12 mouse cellular contexts compared by ENCODE assay signal in the genomic region with DNA sequence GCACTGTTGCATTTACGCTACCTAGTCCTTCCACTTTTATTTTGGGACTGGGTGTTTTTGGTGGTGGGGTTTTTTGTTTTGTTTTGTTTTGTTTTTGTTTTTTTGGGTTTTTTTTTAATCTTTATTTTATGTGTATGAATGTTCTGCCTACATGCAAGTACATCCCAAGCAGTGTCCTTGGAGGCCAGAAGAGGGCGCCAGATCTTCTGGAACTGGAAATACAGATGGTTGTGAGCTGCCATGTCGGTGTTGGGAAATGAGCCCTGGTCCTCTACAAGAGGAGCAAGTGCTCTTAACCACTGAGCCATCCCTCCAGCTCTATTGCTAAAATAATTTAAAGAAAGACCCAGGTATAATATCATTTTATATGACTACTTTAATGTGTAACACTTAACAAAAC. TPM values are rescaled to one million over a fixed set of nuclear protein-coding genes. Genes with fewer than 3 reads are reported as not detected.
DNase-seq lines count a peak whose midpoint lies in the region; ATAC-seq and TF ChIP-seq lines count a peak whose summit lies in the region.
"Had no signal": no experiment of that assay in that cellular context is flagged by ENCODE, and none has a peak within 500 bp of the region (broad histone marks: within the 10 kb centered on the region; RNA-seq: fewer than 3 reads in every experiment).

No protein-coding gene starts in this region.

- peak; percentile 45 for DNase-seq in adrenal gland, postnatal 14 days
- DNase-seq in adrenal gland, adult 18-20 months (ENCODE audit: low spot score in 2 of 2): no peak
- no peak for DNase-seq in left cerebral cortex, adult 2 months (ENCODE audit: extremely low spot score in 1 of 2, low spot score in 2 of 2)
- no peak for DNase-seq in left cerebral cortex, adult 8-10 months (ENCODE audit: low spot score in 2 of 2)
- DNase-seq in ES-E14 (ENCODE audit: low read depth, low spot score): peak; percentile 63
- peak; percentile 23 for DNase-seq in liver, embryonic 13.5 days
- no peak for DNase-seq in left cerebral cortex, postnatal 10 days (ENCODE audit: extremely low spot score in 1 of 2, low spot score in 2 of 2)
- DNase-seq in natural killer cell, adult 2 months (ENCODE audit: low spot score in 2 of 2): no peak
- DNase-seq: cerebellum, adult 11-12 months; kidney, postnatal 10 days had no signal

- peaks cover 13% of the 10 kb centered on the region; the same call in 1 of the 2 replicates for H3K27me3 ChIP-seq in liver, embryonic 13.5 days
- H3K27me3 ChIP-seq: limb, embryonic 15.5 days had no signal

- intact Hi-C loops in left cerebral cortex, adult 2 months (cut with DNase I): no loop called here
- intact Hi-C loops in left cerebral cortex, postnatal 10 days (cut with DNase I): no loop called here

- in situ Hi-C loops in ES-E14 (cut with MboI; ENCODE audit: low sequenced_read_pairs in 2 of 2, unreplicated experiment in 2 of 2): no loop called here

- H3K36me3 ChIP-seq in ES-E14 (ENCODE audit: control insufficient read depth, insufficient read depth, low read length, poor library complexity, severe bottlenecking): no peaks in the 10 kb centered on the region
- H3K36me3 ChIP-seq in liver, embryonic 13.5 days: no peaks in the 10 kb centered on the region
- H3K36me3 ChIP-seq: heart, embryonic 15.5 days; limb, embryonic 15.5 days had no signal

- peak; percentile 49 for TF ChIP-seq CTCF in left cerebral cortex, adult 2 months (IDR thresholded peaks at IDR 0.05)

- WGBS in liver, embryonic 13.5 days (ENCODE audit: insufficient replicate concordance): 38% methylated on average over 3 of the region's 3 CpGs

- H3K9me3 ChIP-seq in ES-E14 (ENCODE audit: control insufficient read depth, insufficient read depth, low read depth, low read length): no peaks in the 10 kb centered on the region
- no peaks in the 10 kb centered on the region for H3K9me3 ChIP-seq in liver, embryonic 13.5 days (replicated peaks)
- H3K9me3 ChIP-seq: heart, embryonic 15.5 days; limb, embryonic 15.5 days had no signal

- no peak for ATAC-seq in liver, embryonic 13.5 days (ENCODE audit: low read depth)

- no peaks in the 10 kb centered on the region for H3K4me1 ChIP-seq in ES-E14 (ENCODE audit: control insufficient read depth in 2 of 2, insufficient read depth in 2 of 2, low read length in 2 of 2, poor library complexity in 1 of 2)
- H3K4me1 ChIP-seq in liver, embryonic 13.5 days (replicated peaks): no peaks in the 10 kb centered on the region

- no peak overlapping the region for H3K4me3 ChIP-seq in left cerebral cortex, adult 2 months
- H3K4me3 ChIP-seq in ES-E14 (ENCODE audit: insufficient read depth in 1 of 2, low read depth in 1 of 2, low read length in 2 of 2, poor library complexity in 1 of 2, severe bottlenecking in 1 of 2): no peak overlapping the region
- H3K4me3 ChIP-seq in liver, embryonic 13.5 days (replicated peaks): no peak overlapping the region
- H3K4me3 ChIP-seq: heart, embryonic 15.5 days; limb, embryonic 15.5 days had no signal

- no peak overlapping the region for H3K4me2 ChIP-seq in liver, embryonic 13.5 days
- H3K4me2 ChIP-seq: heart, embryonic 15.5 days; limb, embryonic 15.5 days had no signal

- H3K9ac ChIP-seq in ES-E14 (ENCODE audit: insufficient read depth, low read depth, low read length, poor library complexity, severe bottlenecking): no peak overlapping the region
- no peak overlapping the region for H3K9ac ChIP-seq in liver, embryonic 13.5 days
- H3K9ac ChIP-seq: heart, embryonic 15.5 days; limb, embryonic 15.5 days had no signal

- H3K27ac ChIP-seq in left cerebral cortex, adult 2 months: no peak overlapping the region
- H3K27ac ChIP-seq in ES-E14 (ENCODE audit: insufficient read depth, low read depth, low read length, poor library complexity, severe bottlenecking): no peak overlapping the region
- H3K27ac ChIP-seq in liver, embryonic 13.5 days: no peak overlapping the region
- H3K27ac ChIP-seq: heart, embryonic 15.5 days; limb, embryonic 15.5 days had no signal

TF ChIP-seq in ES-E14, 5 proteins besides CTCF, POLR2A, EP300 and RAD21:
- TF ChIP-seq CHD2 (IDR thresholded peaks at IDR 0.05; ENCODE audit: low read depth, low read length) (no peak), MAFK (IDR thresholded peaks at IDR 0.05; ENCODE audit: insufficient read depth, low read depth, low read length) (no peak), HCFC1 (IDR thresholded peaks at IDR 0.05; ENCODE audit: borderline replicate concordance, insufficient read depth, low read length) (no peak), ZNF384 (IDR thresholded peaks at IDR 0.05; ENCODE audit: low read depth, low read length) (no peak), ZC3H11A (IDR thresholded peaks at IDR 0.05; ENCODE audit: borderline replicate concordance, low read depth, low read length) (no peak)

RNA-seq across cellular contexts. Expression of a gene that starts 16.5 kb away (rescaled TPM):
- 81.1 and 87.2 TPM in 2 replicates for total RNA-seq in adrenal gland, postnatal 14 days (2021)
- total RNA-seq in adrenal gland, adult 18-20 months (2021): 100 to 1,000 TPM; 171 to 240 TPM
- total RNA-seq in left cerebral cortex, adult 2 months (2021): 10 to 100 TPM; 53.1 to 56.8 TPM
- 10 to 100 TPM; 56.9 to 63.1 (median 60.3) TPM for total RNA-seq in left cerebral cortex, adult 8-10 months (2022)
- total RNA-seq in ES-E14 (2012; rRNA removed): 4.1 and 7.0 TPM in 2 replicates
- 5.5 and 5.7 TPM in 2 replicates for polyA plus RNA-seq in liver, embryonic 13.5 days (2015; fragmentation: Nextera tagmentation; extraction: Ambion mirVana)
- 10 to 100 TPM; 36.8 to 39.4 TPM for total RNA-seq in left cerebral cortex, postnatal 10 days (2021)

RNA-seq across cellular contexts. Expression of a gene that starts 24.0 kb away (rescaled TPM):
- 113 and 133 TPM in 2 replicates for total RNA-seq in adrenal gland, postnatal 14 days (2021)
- 100 to 1,000 TPM; 131 to 138 TPM for total RNA-seq in adrenal gland, adult 18-20 months (2021)
- total RNA-seq in left cerebral cortex, adult 2 months (2021): 10 to 100 TPM; 67.0 to 71.0 TPM
- 10 to 100 TPM; 78.6 to 93.2 (median 86.3) TPM for total RNA-seq in left cerebral cortex, adult 8-10 months (2022)
- total RNA-seq in ES-E14 (2012; rRNA removed): 199 and 204 TPM in 2 replicates
- 179 and 182 TPM in 2 replicates for polyA plus RNA-seq in liver, embryonic 13.5 days (2015; fragmentation: Nextera tagmentation; extraction: Ambion mirVana)
- total RNA-seq in left cerebral cortex, postnatal 10 days (2021): 10 to 100 TPM; 76.0 to 87.8 TPM

RNA-seq across cellular contexts. Expression of a gene that starts 27.6 kb away (rescaled TPM):
- total RNA-seq in adrenal gland, postnatal 14 days (2021): 2.6 and 3.4 TPM in 2 replicates
- 1 to 10 TPM; 1.2 to 2.3 TPM for total RNA-seq in adrenal gland, adult 18-20 months (2021)
- total RNA-seq in left cerebral cortex, adult 2 months (2021): 10 to 100 TPM; 35.6 to 37.8 TPM
- total RNA-seq in left cerebral cortex, adult 8-10 months (2022): 10 to 100 TPM; 29.2 to 30.8 (median 29.9) TPM
- total RNA-seq in ES-E14 (2012; rRNA removed): 0.76 and 1.3 TPM in 2 replicates
- not detected in 2 replicates for polyA plus RNA-seq in liver, embryonic 13.5 days (2015; fragmentation: Nextera tagmentation; extraction: Ambion mirVana)
- 10 to 100 TPM; 63.7 to 75.3 TPM for total RNA-seq in left cerebral cortex, postnatal 10 days (2021)

RNA-seq across cellular contexts. Expression of a gene that starts 31.9 kb away (rescaled TPM):
- not detected in 2 replicates for total RNA-seq in adrenal gland, postnatal 14 days (2021)
- total RNA-seq in adrenal gland, adult 18-20 months (2021): not detected
- total RNA-seq in left cerebral cortex, adult 2 months (2021): not detected
- not detected for total RNA-seq in left cerebral cortex, adult 8-10 months (2022)
- total RNA-seq in ES-E14 (2012; rRNA removed): 0.13 and 0.21 TPM in 2 replicates
- 0.10 and 0.12 TPM in 2 replicates for polyA plus RNA-seq in liver, embryonic 13.5 days (2015; fragmentation: Nextera tagmentation; extraction: Ambion mirVana)
- not detected for total RNA-seq in left cerebral cortex, postnatal 10 days (2021)

RNA-seq across cellular contexts. Expression of a gene that starts 51.8 kb away (rescaled TPM):
- 38.3 and 52.9 TPM in 2 replicates for total RNA-seq in adrenal gland, postnatal 14 days (2021)
- total RNA-seq in adrenal gland, adult 18-20 months (2021): 100 to 1,000 TPM in 1 of 2 experiments, 10 to 100 TPM in 1; 44.9 to 104 TPM
- total RNA-seq in left cerebral cortex, adult 2 months (2021): 1 to 10 TPM; 1.2 to 1.4 TPM
- total RNA-seq in left cerebral cortex, adult 8-10 months (2022): 1 to 10 TPM in 3 of 4 experiments, under 1 TPM in 1; 0.76 to 2.5 (median 1.9) TPM
- total RNA-seq in ES-E14 (2012; rRNA removed): 6.3 and 8.0 TPM in 2 replicates
- polyA plus RNA-seq in liver, embryonic 13.5 days (2015; fragmentation: Nextera tagmentation; extraction: Ambion mirVana): 1.0 and 1.3 TPM in 2 replicates
- total RNA-seq in left cerebral cortex, postnatal 10 days (2021): 1 to 10 TPM; 2.3 to 3.0 TPM

Comparison
In these comparisons a context has a peak if more than half of its experiments do, and no peak if none do; other contexts are left out.
1. DNase-seq: peak in adrenal gland, postnatal 14 days (single experiment), ES-E14 (single experiment) and liver, embryonic 13.5 days (single experiment); none in adrenal gland, adult 18-20 months (0 of 2), left cerebral cortex, adult 2 months (0 of 2), left cerebral cortex, adult 8-10 months (0 of 2), left cerebral cortex, postnatal 10 days (0 of 2) and natural killer cell, adult 2 months (0 of 2).